Mouse (Mus musculus) duodenum, adult 2 months (tissue): ENCODE results near the gene Nmb. TPM values are rescaled to one million over a fixed set of nuclear protein-coding genes. Genes with fewer than 3 reads are reported as not detected.

Source experiments
- polyA plus RNA-seq: library from polyadenylated mRNA; depleted of rRNA; stranded (reverse); fragments of >200 nt; gene quantifications from 2 replicates; pipeline ENCODE4 v1.2.3, GENCODE M21; 2012; ENCODE audit warnings: low replicate concordance; rRNA removed

The Nmb gene
- 2.0 and 2.4 TPM in 2 replicates for polyA plus RNA-seq

GRCm38 (mm10) chr7:80904921-80905515 is at the start of gene Nmb:
Nmb (minus strand) TSS chr7:80905076.

GRCm38 (mm10) chr7:80947445-80948350 is 42.8 kb upstream of the Nmb start, which contains the start of gene Sec11a:
Sec11a (minus strand) TSS chr7:80947780.

GRCm38 (mm10) chr7:80900944-80901501 is 3.9 kb downstream of the Nmb start, which contains the start of gene Wdr73:
Wdr73 (minus strand) TSS chr7:80901269.

GRCm38 (mm10) chr7:80860729-80861274 is 44.1 kb downstream of the Nmb start, which contains the start of gene Zscan2:
Zscan2 (plus strand) TSS chr7:80860920.

Other genes with a start within 250 kb of the Nmb start
- 8.9 TPM in 2 replicates for gene Crtc3, start 216.2 kb downstream of the Nmb start, polyA plus RNA-seq
- gene Iqgap1, start 79.1 kb downstream of the Nmb start, polyA plus RNA-seq: 15.3 and 18.3 TPM in 2 replicates
- gene Zscan2, start 44.2 kb downstream of the Nmb start, polyA plus RNA-seq: 1.4 and 1.7 TPM in 2 replicates
- gene Wdr73, start 3.8 kb downstream of the Nmb start, polyA plus RNA-seq: 5.2 and 7.6 TPM in 2 replicates
- gene Sec11a, start 42.7 kb upstream of the Nmb start, polyA plus RNA-seq: 26.7 and 28.7 TPM in 2 replicates
- 10.9 and 11.7 TPM in 2 replicates for gene Zfp592, start 88.6 kb upstream of the Nmb start, polyA plus RNA-seq
- 0.02 TPM in 1 of 2 replicates, not detected in the other for gene Alpk3, start 152.5 kb upstream of the Nmb start, polyA plus RNA-seq
- gene Slc28a1, start 209.7 kb upstream of the Nmb start, polyA plus RNA-seq: 83.4 and 128 TPM in 2 replicates